14 mouse cellular contexts compared by ENCODE assay signal in genomic region chr7:79771561-79772512, GRCm38 (mm10). TPM values are rescaled to one million over a fixed set of nuclear protein-coding genes. Genes with fewer than 3 reads are reported as not detected.
DNase-seq lines count a peak whose midpoint lies in the region; TF ChIP-seq lines count a peak whose summit lies in the region.
"Had no signal": no experiment of that assay in that cellular context is flagged by ENCODE, and none has a peak within 500 bp of the region (broad histone marks: within the 10 kb centered on the region; RNA-seq: fewer than 3 reads in every experiment).

No protein-coding gene starts in this region.

- intact Hi-C loops in left cerebral cortex, adult 2 months (cut with DNase I), result no loop called here

- TF ChIP-seq CTCF in layer of hippocampus, adult 2 months (conservative IDR thresholded peaks at IDR 0.05), result no peak
- no peak for TF ChIP-seq CTCF in left cerebral cortex, adult 2 months (IDR thresholded peaks at IDR 0.05)

- WGBS in forebrain, embryonic 10.5 days, result 50% methylated on average over 15 of the region's 15 CpGs
- whole genome bisulfite sequencing in midbrain, embryonic 10.5 days, result 48% methylated on average over 15 of the region's 15 CpGs

- DNase-seq in frontal cortex, adult 2 months (ENCODE audit: extremely low spot score in 1 of 2, low spot score in 1 of 2), result peak; percentile 19 to 61
- no peak for DNase-seq in frontal cortex, postnatal 10 days (ENCODE audit: low spot score in 2 of 2)
- peak in 1 of 2 experiments; percentile 39 for DNase-seq in layer of hippocampus, adult 2 months (ENCODE audit: low spot score in 2 of 2)
- DNase-seq in layer of hippocampus, adult 9-10 months (ENCODE audit: low spot score), result no peak
- peak; percentile 10 for DNase-seq in NIH3T3 (ENCODE audit: low read depth)
- no peak for DNase-seq in left cerebral cortex, adult 2 months (ENCODE audit: extremely low spot score in 1 of 2, low spot score in 2 of 2)
- DNase-seq in forebrain, embryonic 10.5 days (ENCODE audit: extremely low spot score, low spot score), result no peak
- DNase-seq in midbrain, embryonic 10.5 days (ENCODE audit: low spot score), result no peak
- DNase-seq: kidney, postnatal 25 days; lung, postnatal 10 days had no signal

- no peak overlapping the region for H3K4me3 ChIP-seq in layer of hippocampus, adult 2 months
- no peak overlapping the region for H3K4me3 ChIP-seq in left cerebral cortex, adult 2 months
- no peak overlapping the region for H3K4me3 ChIP-seq in forebrain, embryonic 10.5 days
- H3K4me3 ChIP-seq in midbrain, embryonic 10.5 days, result no peak overlapping the region
- H3K4me3 ChIP-seq: embryonic facial prominence, embryonic 10.5 days; forebrain, embryonic 12.5 days; neural tube, embryonic 15.5 days had no signal

- H3K9me3 ChIP-seq in forebrain, embryonic 10.5 days, result no peaks in the 10 kb centered on the region
- H3K9me3 ChIP-seq in midbrain, embryonic 10.5 days (replicated peaks), result no peaks in the 10 kb centered on the region
- H3K9me3 ChIP-seq: embryonic facial prominence, embryonic 10.5 days; forebrain, embryonic 12.5 days; neural tube, embryonic 15.5 days had no signal

- no peaks in the 10 kb centered on the region for H3K36me3 ChIP-seq in forebrain, embryonic 10.5 days (replicated peaks)
- no peaks in the 10 kb centered on the region for H3K36me3 ChIP-seq in midbrain, embryonic 10.5 days
- H3K36me3 ChIP-seq: embryonic facial prominence, embryonic 10.5 days; forebrain, embryonic 12.5 days; neural tube, embryonic 15.5 days had no signal

- no peaks in the 10 kb centered on the region for H3K27me3 ChIP-seq in forebrain, embryonic 10.5 days (ENCODE audit: poor library complexity, severe bottlenecking)
- H3K27me3 ChIP-seq in midbrain, embryonic 10.5 days (ENCODE audit: low read depth, poor library complexity, severe bottlenecking), result no peaks in the 10 kb centered on the region; the same call in 1 of the 2 replicates
- H3K27me3 ChIP-seq: forebrain, embryonic 12.5 days; neural tube, embryonic 15.5 days had no signal

- peaks cover 15% of the 10 kb centered on the region for H3K4me1 ChIP-seq in forebrain, embryonic 10.5 days
- H3K4me1 ChIP-seq in midbrain, embryonic 10.5 days, result peaks cover 7% of the 10 kb centered on the region
- H3K4me1 ChIP-seq: forebrain, embryonic 12.5 days; neural tube, embryonic 15.5 days had no signal

- peak overlapping the region; percentile 57; the same call in 1 of the 2 replicates for H3K27ac ChIP-seq in layer of hippocampus, adult 2 months
- peak overlapping the region; percentile 41; the same call in 1 of the 2 replicates for H3K27ac ChIP-seq in left cerebral cortex, adult 2 months
- H3K27ac ChIP-seq in forebrain, embryonic 10.5 days, result no peak overlapping the region
- H3K27ac ChIP-seq in midbrain, embryonic 10.5 days (replicated peaks), result no peak overlapping the region
- H3K27ac ChIP-seq: embryonic facial prominence, embryonic 10.5 days; forebrain, embryonic 12.5 days; neural tube, embryonic 15.5 days had no signal

RNA-seq across cellular contexts. Expression of gene Mesp1, which starts 21.8 kb away (rescaled TPM):
- 0.16 and 0.19 TPM in 2 replicates for polyA plus RNA-seq in frontal cortex, adult 2 months (2012; rRNA removed)
- total RNA-seq in layer of hippocampus, adult 2 months (2021), result under 1 TPM in 1 of 2 experiments, not detected in 1; 0.64 TPM
- under 1 TPM in 1 of 2 experiments, not detected in 1; 0.27 TPM for total RNA-seq in left cerebral cortex, adult 2 months (2021)
- not detected in 2 replicates for polyA plus RNA-seq in forebrain, embryonic 10.5 days (2016; fragmentation: Nextera tagmentation; extraction: Ambion mirVana)
- 0.12 TPM in 1 of 2 replicates, not detected in the other for polyA plus RNA-seq in midbrain, embryonic 10.5 days (2016; fragmentation: Nextera tagmentation; extraction: Ambion mirVana)
- total RNA-seq: gastrocnemius, postnatal 4 days had no signal
- polyA plus RNA-seq: forebrain, embryonic 12.5 days; neural tube, embryonic 15.5 days had no signal

RNA-seq across cellular contexts. Expression of gene Wdr93, which starts 28.9 kb away (rescaled TPM):
- 0.10 and 0.34 TPM in 2 replicates for polyA plus RNA-seq in frontal cortex, adult 2 months (2012; rRNA removed)
- total RNA-seq in layer of hippocampus, adult 2 months (2021), result under 1 TPM in 1 of 2 experiments, not detected in 1; 0.36 TPM
- under 1 TPM in 1 of 2 experiments, not detected in 1; 0.35 TPM for total RNA-seq in left cerebral cortex, adult 2 months (2021)
- polyA plus RNA-seq in forebrain, embryonic 10.5 days (2016; fragmentation: Nextera tagmentation; extraction: Ambion mirVana), result 0.34 and 0.45 TPM in 2 replicates
- polyA plus RNA-seq in midbrain, embryonic 10.5 days (2016; fragmentation: Nextera tagmentation; extraction: Ambion mirVana), result 0.12 and 0.22 TPM in 2 replicates

RNA-seq across cellular contexts. Expression of gene Pex11a, which starts 28.9 kb away (rescaled TPM):
- 19.1 and 19.2 TPM in 2 replicates for polyA plus RNA-seq in frontal cortex, adult 2 months (2012; rRNA removed)
- 10 to 100 TPM; 12.1 to 13.2 TPM for total RNA-seq in layer of hippocampus, adult 2 months (2021)
- 10 to 100 TPM; 10.1 to 11.5 TPM for total RNA-seq in left cerebral cortex, adult 2 months (2021)
- 9.6 and 11.0 TPM in 2 replicates for polyA plus RNA-seq in forebrain, embryonic 10.5 days (2016; fragmentation: Nextera tagmentation; extraction: Ambion mirVana)
- polyA plus RNA-seq in midbrain, embryonic 10.5 days (2016; fragmentation: Nextera tagmentation; extraction: Ambion mirVana), result 9.0 and 9.3 TPM in 2 replicates

RNA-seq across cellular contexts. Expression of gene Mesp2, which starts 38.7 kb away (rescaled TPM):
- polyA plus RNA-seq in frontal cortex, adult 2 months (2012; rRNA removed), result 0.78 and 0.88 TPM in 2 replicates
- 1 to 10 TPM; 1.4 to 2.1 TPM for total RNA-seq in layer of hippocampus, adult 2 months (2021)
- 1 to 10 TPM in 1 of 2 experiments, under 1 TPM in 1; 0.87 to 1.8 TPM for total RNA-seq in left cerebral cortex, adult 2 months (2021)
- polyA plus RNA-seq in forebrain, embryonic 10.5 days (2016; fragmentation: Nextera tagmentation; extraction: Ambion mirVana), result 0.40 and 0.79 TPM in 2 replicates
- polyA plus RNA-seq in midbrain, embryonic 10.5 days (2016; fragmentation: Nextera tagmentation; extraction: Ambion mirVana), result 0.53 and 0.61 TPM in 2 replicates

RNA-seq across cellular contexts. Expression of gene Plin1, which starts 39.1 kb away (rescaled TPM):
- 0.14 and 0.25 TPM in 2 replicates for polyA plus RNA-seq in frontal cortex, adult 2 months (2012; rRNA removed)
- total RNA-seq in layer of hippocampus, adult 2 months (2021), result under 1 TPM; 0.26 to 0.27 TPM
- total RNA-seq in left cerebral cortex, adult 2 months (2021), result not detected
- not detected in 2 replicates for polyA plus RNA-seq in forebrain, embryonic 10.5 days (2016; fragmentation: Nextera tagmentation; extraction: Ambion mirVana)
- 0.04 and 0.10 TPM in 2 replicates for polyA plus RNA-seq in midbrain, embryonic 10.5 days (2016; fragmentation: Nextera tagmentation; extraction: Ambion mirVana)

Comparison
In these comparisons a context has a peak if more than half of its experiments do, and no peak if none do; other contexts are left out.
1. DNase-seq: peak in frontal cortex, adult 2 months (2 of 2) and NIH3T3 (single experiment); none in frontal cortex, postnatal 10 days (0 of 2), layer of hippocampus, adult 9-10 months (single experiment), left cerebral cortex, adult 2 months (0 of 2), forebrain, embryonic 10.5 days (single experiment) and midbrain, embryonic 10.5 days (single experiment).
2. H3K27ac ChIP-seq: peak in layer of hippocampus, adult 2 months (single experiment) and left cerebral cortex, adult 2 months (single experiment); none in forebrain, embryonic 10.5 days (single experiment) and midbrain, embryonic 10.5 days (single experiment).